Mouse (Mus musculus): ENCODE results near the gene Olfr617. TPM values are rescaled to one million over a fixed set of nuclear protein-coding genes. Genes with fewer than 3 reads are reported as not detected.
"Not testable (repeated sequence)": the region's sequence is repeated elsewhere in the genome, so short reads cannot be mapped to it uniquely, and the experiment has no call there.

Gene Olfr617
- 0.29 TPM in 1 of 2 replicates, not detected in the other for polyA plus RNA-seq (2014; fragmentation: Nextera tagmentation; extraction: Ambion mirVana)

- DNase-seq (ENCODE audit: low spot score) = no peak
- Histone ChIP-seq H3K27ac (ENCODE audit: low read depth, low read length) (no peak within 1 kb of the TSS), H3K4me3 (ENCODE audit: low read depth, low read length) (no peak within 1 kb of the TSS), H3K27me3 (ENCODE audit: control insufficient read depth, insufficient read depth, low read length) (no peaks in the 10 kb centered on the region), H3K4me1 (replicated peaks; ENCODE audit: control insufficient read depth, insufficient read depth, low read length) (no peaks in the 10 kb centered on the region), H3K9ac (ENCODE audit: low read depth, low read length) (no peak within 1 kb of the TSS), H3K36me3 (ENCODE audit: control insufficient read depth, insufficient read depth, low read length) (no peaks in the 10 kb centered on the region), H3K4me2 (replicated peaks; ENCODE audit: low read depth, low read length) (no peak within 1 kb of the TSS), H3K9me3 (ENCODE audit: control insufficient read depth, low read length) (no peaks in the 10 kb centered on the region)
- ATAC-seq (ENCODE audit: low FRiP score) = no peak
- WGBS = 90% methylated on average over 1 of the region's 1 CpGs
Observed at GRCm38 (mm10) chr7:103572761-103573160, at the start of gene Olfr617. TSS of gene Olfr617 (plus strand) at chr7:103573061.

GRCm38 (mm10) chr7:103542617-103543016 is 30.2 kb upstream of the Olfr617 start, which contains the start of gene Olfr612:
TSS of gene Olfr612 (minus strand) at chr7:103542717.
- ATAC-seq (ENCODE audit: low FRiP score); H3K9me3 ChIP-seq (ENCODE audit: control insufficient read depth, low read length); H3K27ac ChIP-seq (ENCODE audit: low read depth, low read length); H3K4me1 ChIP-seq (replicated peaks; ENCODE audit: control insufficient read depth, insufficient read depth, low read length); H3K9ac ChIP-seq (ENCODE audit: low read depth, low read length); H3K4me2 ChIP-seq (replicated peaks; ENCODE audit: low read depth, low read length); DNase-seq (ENCODE audit: low spot score); H3K27me3 ChIP-seq (ENCODE audit: control insufficient read depth, insufficient read depth, low read length); H3K36me3 ChIP-seq (ENCODE audit: control insufficient read depth, insufficient read depth, low read length); H3K4me3 ChIP-seq (ENCODE audit: low read depth, low read length): not testable (repeated sequence)
- 85% methylated on average over 2 of the region's 2 CpGs for WGBS

- DNase-seq (ENCODE audit: low spot score) = no peak
- no peaks in the 10 kb centered on the region for H3K9me3 ChIP-seq (ENCODE audit: control insufficient read depth, low read length)
- H3K4me3 ChIP-seq (ENCODE audit: low read depth, low read length) = no peak within 1 kb of the TSS
- no peak for ATAC-seq (ENCODE audit: low FRiP score)
- WGBS = 86% methylated on average over 2 of the region's 2 CpGs
- H3K27me3 ChIP-seq (ENCODE audit: control insufficient read depth, insufficient read depth, low read length) = no peaks in the 10 kb centered on the region
- H3K4me2 ChIP-seq (replicated peaks; ENCODE audit: low read depth, low read length) = no peak within 1 kb of the TSS
- H3K36me3 ChIP-seq (ENCODE audit: control insufficient read depth, insufficient read depth, low read length) = no peaks in the 10 kb centered on the region
- H3K9ac ChIP-seq (ENCODE audit: low read depth, low read length) = no peak within 1 kb of the TSS
- H3K4me1 ChIP-seq (replicated peaks; ENCODE audit: control insufficient read depth, insufficient read depth, low read length) = no peaks in the 10 kb centered on the region
- H3K27ac ChIP-seq (ENCODE audit: low read depth, low read length) = no peak within 1 kb of the TSS
Observed at GRCm38 (mm10) chr7:103547774-103548173, 25.1 kb upstream of the Olfr617 start, which contains the start of gene Olfr613. TSS of gene Olfr613 (plus strand) at chr7:103548074.

GRCm38 (mm10) chr7:103555779-103556178 is 17.1 kb upstream of the Olfr617 start, which contains the start of gene Olfr615:
TSS of gene Olfr615 (plus strand) at chr7:103556079.
- Histone ChIP-seq H3K27ac (ENCODE audit: low read depth, low read length) (no peak within 1 kb of the TSS), H3K4me3 (ENCODE audit: low read depth, low read length) (no peak within 1 kb of the TSS), H3K27me3 (ENCODE audit: control insufficient read depth, insufficient read depth, low read length) (no peaks in the 10 kb centered on the region), H3K4me1 (replicated peaks; ENCODE audit: control insufficient read depth, insufficient read depth, low read length) (no peaks in the 10 kb centered on the region), H3K9ac (ENCODE audit: low read depth, low read length) (no peak within 1 kb of the TSS), H3K4me2 (replicated peaks; ENCODE audit: low read depth, low read length) (no peak within 1 kb of the TSS), H3K36me3 (ENCODE audit: control insufficient read depth, insufficient read depth, low read length) (no peaks in the 10 kb centered on the region), H3K9me3 (ENCODE audit: control insufficient read depth, low read length) (no peaks in the 10 kb centered on the region)
- DNase-seq (ENCODE audit: low spot score) (no peak), ATAC-seq (ENCODE audit: low FRiP score) (no peak)
- 87% methylated on average over 2 of the region's 2 CpGs for WGBS

GRCm38 (mm10) chr7:103569043-103569442 is 3.8 kb upstream of the Olfr617 start, which contains the start of gene Olfr616:
TSS of gene Olfr616 (minus strand) at chr7:103569143.
- H3K36me3 ChIP-seq (ENCODE audit: control insufficient read depth, insufficient read depth, low read length) = no peaks in the 10 kb centered on the region
- 77% methylated on average over 3 of the region's 3 CpGs for WGBS
- no peak within 1 kb of the TSS for H3K27ac ChIP-seq (ENCODE audit: low read depth, low read length)
- no peak for ATAC-seq (ENCODE audit: low FRiP score)
- H3K4me3 ChIP-seq (ENCODE audit: low read depth, low read length) = no peak within 1 kb of the TSS
- no peak within 1 kb of the TSS for H3K4me2 ChIP-seq (replicated peaks; ENCODE audit: low read depth, low read length)
- DNase-seq (ENCODE audit: low spot score) = no peak
- H3K9ac ChIP-seq (ENCODE audit: low read depth, low read length) = no peak within 1 kb of the TSS
- no peaks in the 10 kb centered on the region for H3K27me3 ChIP-seq (ENCODE audit: control insufficient read depth, insufficient read depth, low read length)
- H3K4me1 ChIP-seq (replicated peaks; ENCODE audit: control insufficient read depth, insufficient read depth, low read length) = no peaks in the 10 kb centered on the region
- H3K9me3 ChIP-seq (ENCODE audit: control insufficient read depth, low read length) = no peaks in the 10 kb centered on the region

DNA sequence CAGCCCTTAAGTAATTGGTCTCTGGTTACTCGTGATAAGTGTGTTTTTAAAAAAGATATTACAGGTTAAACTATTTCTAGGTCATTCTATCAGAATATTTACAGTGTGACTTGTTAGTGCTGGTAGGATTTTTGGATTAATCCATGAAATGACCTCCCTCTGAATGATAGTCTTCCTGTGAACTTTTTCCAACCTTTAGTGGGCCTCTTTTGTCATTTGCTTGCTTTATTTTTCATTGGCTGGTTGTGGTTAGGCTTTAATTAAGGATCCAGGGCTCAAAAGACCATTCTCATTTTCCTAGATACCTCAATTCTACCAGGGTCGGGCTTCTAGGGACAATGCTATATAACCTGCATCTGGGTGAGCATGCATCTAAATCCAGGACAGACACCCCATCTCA is 16.9 kb downstream of the Olfr617 start, which contains the start of gene Olfr618:
TSS of gene Olfr618 (plus strand) at position 301 of the 400 bp plus-strand sequence.
- H3K4me1 ChIP-seq (replicated peaks; ENCODE audit: control insufficient read depth, insufficient read depth, low read length) = no peaks in the 10 kb centered on the region
- ATAC-seq (ENCODE audit: low FRiP score) (no peak), DNase-seq (ENCODE audit: low spot score) (no peak)
- no peaks in the 10 kb centered on the region for H3K36me3 ChIP-seq (ENCODE audit: control insufficient read depth, insufficient read depth, low read length)
- no peak within 1 kb of the TSS for H3K4me3 ChIP-seq (ENCODE audit: low read depth, low read length)
- H3K9me3 ChIP-seq (ENCODE audit: control insufficient read depth, low read length) = no peaks in the 10 kb centered on the region
- no peak within 1 kb of the TSS for H3K9ac ChIP-seq (ENCODE audit: low read depth, low read length)
- H3K27me3 ChIP-seq (ENCODE audit: control insufficient read depth, insufficient read depth, low read length) = no peaks in the 10 kb centered on the region
- no peak within 1 kb of the TSS for H3K27ac ChIP-seq (ENCODE audit: low read depth, low read length)
- WGBS = 67% methylated on average over 2 of the region's 2 CpGs
- H3K4me2 ChIP-seq (replicated peaks; ENCODE audit: low read depth, low read length) = no peak within 1 kb of the TSS

DNA sequence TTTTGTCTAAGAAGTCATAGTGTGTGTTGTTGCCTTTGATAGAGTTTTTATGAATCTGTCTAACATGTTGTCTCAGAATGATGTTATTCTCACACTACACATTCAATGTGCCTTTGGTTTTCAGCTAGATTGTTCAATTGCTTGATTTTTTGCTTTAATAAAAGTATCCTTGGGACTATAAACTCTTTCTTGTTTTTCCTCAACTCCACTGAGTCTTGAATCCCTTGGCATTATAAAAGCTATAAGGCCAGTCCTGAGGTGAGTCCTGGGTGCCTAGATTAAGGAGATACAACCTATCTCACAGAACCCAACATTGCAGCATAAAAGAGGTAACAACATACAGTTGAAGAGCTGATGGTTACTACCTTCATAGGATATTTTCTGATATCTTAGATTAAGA is 27.4 kb downstream of the Olfr617 start, which contains the start of gene Olfr619:
TSS of gene Olfr619 (plus strand) at position 301 of the 400 bp plus-strand sequence.
- no peak within 1 kb of the TSS for H3K27ac ChIP-seq (ENCODE audit: low read depth, low read length)
- no peak within 1 kb of the TSS for H3K4me3 ChIP-seq (ENCODE audit: low read depth, low read length)
- no peak within 1 kb of the TSS for H3K9ac ChIP-seq (ENCODE audit: low read depth, low read length)
- H3K4me2 ChIP-seq (replicated peaks; ENCODE audit: low read depth, low read length) = no peak within 1 kb of the TSS
- no peaks in the 10 kb centered on the region for H3K9me3 ChIP-seq (ENCODE audit: control insufficient read depth, low read length)
- ATAC-seq (ENCODE audit: low FRiP score) (no peak), DNase-seq (ENCODE audit: low spot score) (no peak)
- no peaks in the 10 kb centered on the region for H3K36me3 ChIP-seq (ENCODE audit: control insufficient read depth, insufficient read depth, low read length)
- no peaks in the 10 kb centered on the region for H3K4me1 ChIP-seq (replicated peaks; ENCODE audit: control insufficient read depth, insufficient read depth, low read length)
- H3K27me3 ChIP-seq (ENCODE audit: control insufficient read depth, insufficient read depth, low read length) = no peaks in the 10 kb centered on the region

GRCm38 (mm10) chr7:103607425-103607824 is 34.6 kb downstream of the Olfr617 start:
- Histone ChIP-seq H3K4me1 (replicated peaks; ENCODE audit: control insufficient read depth, insufficient read depth, low read length) (no peaks in the 10 kb centered on the region), H3K4me3 (ENCODE audit: low read depth, low read length) (no peak overlapping the region), H3K36me3 (ENCODE audit: control insufficient read depth, insufficient read depth, low read length) (no peaks in the 10 kb centered on the region), H3K9me3 (ENCODE audit: control insufficient read depth, low read length) (no peaks in the 10 kb centered on the region), H3K4me2 (replicated peaks; ENCODE audit: low read depth, low read length) (no peak overlapping the region), H3K27me3 (ENCODE audit: control insufficient read depth, insufficient read depth, low read length) (no peaks in the 10 kb centered on the region), H3K27ac (ENCODE audit: low read depth, low read length) (no peak overlapping the region), H3K9ac (ENCODE audit: low read depth, low read length) (no peak overlapping the region)
- ATAC-seq (ENCODE audit: low FRiP score) = no peak
- WGBS = 83% methylated on average over 2 of the region's 2 CpGs
- no peak for DNase-seq (ENCODE audit: low spot score)

GRCm38 (mm10) chr7:103612434-103612833 is 39.6 kb downstream of the Olfr617 start, which contains the start of gene Olfr620:
TSS of gene Olfr620 (minus strand) at chr7:103612534.
- Histone ChIP-seq H3K9me3 (ENCODE audit: control insufficient read depth, low read length) (no peaks in the 10 kb centered on the region), H3K4me1 (replicated peaks; ENCODE audit: control insufficient read depth, insufficient read depth, low read length) (no peaks in the 10 kb centered on the region), H3K4me2 (replicated peaks; ENCODE audit: low read depth, low read length) (no peak within 1 kb of the TSS), H3K27ac (ENCODE audit: low read depth, low read length) (no peak within 1 kb of the TSS), H3K4me3 (ENCODE audit: low read depth, low read length) (no peak within 1 kb of the TSS), H3K9ac (ENCODE audit: low read depth, low read length) (no peak within 1 kb of the TSS), H3K27me3 (ENCODE audit: control insufficient read depth, insufficient read depth, low read length) (no peaks in the 10 kb centered on the region), H3K36me3 (ENCODE audit: control insufficient read depth, insufficient read depth, low read length) (no peaks in the 10 kb centered on the region)
- WGBS = 78% methylated on average over 2 of the region's 2 CpGs
- no peak for DNase-seq (ENCODE audit: low spot score)
- ATAC-seq (ENCODE audit: low FRiP score) = no peak
